Mouse (Mus musculus) mouse trophoblast stem cell (cell line): ENCODE measurements around the gene Lpo.

ENCODE experiments used
- in situ Hi-C, 2 experiments: fragments of 300-500 bp; cut with MseI, MboI; formaldehyde crosslinking; loops; 2 replicates in 1 of 2; 3 replicates in 1 of 2; pipeline ENCODE4 v1.15.1; 2025

Lpo gene

GRCm38 (mm10) chr11:87758957-87759608, 69.0 kb downstream of the Lpo start:
- in situ Hi-C loops: no loop called here

GRCm38 (mm10) chr11:87758161-87758911, 69.8 kb downstream of the Lpo start:
- in situ Hi-C loops: no loop called here

GRCm38 (mm10) chr11:87757001-87757954, 70.8 kb downstream of the Lpo start:
- in situ Hi-C loops: no loop called here
